Mouse (Mus musculus) stomach, embryonic 15.5 days (tissue): ENCODE measurements around the gene Mst1r. TPM values are rescaled to one million over a fixed set of nuclear protein-coding genes. Genes with fewer than 3 reads are reported as not detected.

Experiments
- ATAC-seq: fragments of 200-750 bp; cut with Nextera tagmentation; 2 replicates; pipeline ENCODE4 v1.8.0; 2017; ENCODE audit warnings: low read depth, moderate number of reproducible peaks, moderate TSS enrichment; ENCODE audit not compliant: insufficient read depth, low FRiP score
- H3K27ac ChIP-seq: fragments of 300-500 bp; sonication (generic); 2 replicates; pipeline ENCODE4 v1.5.1; 2015; ENCODE audit warnings: mild to moderate bottlenecking, inconsistent platforms
- H3K27me3 ChIP-seq: fragments of 300-500 bp; sonication (generic); replicated peaks from 2 replicates; pipeline ENCODE4 v1.6.1; 2015; ENCODE audit warnings: inconsistent platforms
- H3K36me3 ChIP-seq: fragments of 300-500 bp; sonication (generic); 2 replicates; pipeline ENCODE4 v1.6.1; 2015; ENCODE audit warnings: inconsistent platforms
- H3K4me1 ChIP-seq: fragments of 300-500 bp; sonication (generic); 2 replicates; pipeline ENCODE4 v1.6.1; 2015; ENCODE audit warnings: inconsistent platforms
- H3K4me2 ChIP-seq: fragments of 300-500 bp; sonication (generic); 2 replicates; pipeline ENCODE4 v1.6.1; 2015; ENCODE audit warnings: mild to moderate bottlenecking, inconsistent platforms
- H3K4me3 ChIP-seq: fragments of 300-500 bp; sonication (generic); replicated peaks from 2 replicates; pipeline ENCODE4 v1.5.1; 2015; ENCODE audit warnings: inconsistent platforms
- H3K9ac ChIP-seq: fragments of 300-500 bp; sonication (generic); 2 replicates; pipeline ENCODE4 v1.6.1; 2015; ENCODE audit warnings: inconsistent platforms
- H3K9me3 ChIP-seq: fragments of 300-500 bp; sonication (generic); 2 replicates; pipeline ENCODE4 v1.6.1; 2016; ENCODE audit warnings: inconsistent platforms
- WGBS: fragments of 180-500 bp; shearing (Covaris S2); methylation state at CpG from one replicate; pipeline ENCODE4 v1.1.7; 2015; 5-methylcytosine and 5-hydroxymethylcytosine counted together
- polyA plus RNA-seq: library from polyadenylated mRNA; unstranded; fragments of >200 nt; fragmentation: Nextera tagmentation; extraction: Ambion mirVana; gene quantifications from 2 replicates; pipeline ENCODE4 v1.2.1, GENCODE M21; 2015

Gene Mst1r
- polyA plus RNA-seq, 1 experiment from 2014 or later, result 10.8 TPM

- no peak for ATAC-seq
Measured at GRCm38 (mm10) chr9:107917895-107918608, 11.4 kb downstream of the Mst1r start.

GRCm38 (mm10) chr9:107918884-107919283 lies 12.2 kb downstream of the Mst1r start:
- Histone ChIP-seq H3K36me3 (peaks cover 9% of the 10 kb centered on the region; the same call in 1 of the 2 replicates), H3K27me3 (no peaks in the 10 kb centered on the region)
- no peak for ATAC-seq

More at GRCm38 (mm10) chr9:107917895-107918608, 11.4 kb downstream of the Mst1r start:
- no peaks in the 10 kb centered on the region for H3K27me3 ChIP-seq
- WGBS, result 33% methylated on average over 13 of the region's 13 CpGs
- no peak overlapping the region for H3K9ac ChIP-seq
- no peak overlapping the region for H3K27ac ChIP-seq
- no peak overlapping the region for H3K4me2 ChIP-seq
- peaks cover 9% of the 10 kb centered on the region; the same call in 1 of the 2 replicates for H3K36me3 ChIP-seq
- no peak overlapping the region for H3K4me3 ChIP-seq
- H3K9me3 ChIP-seq, result no peaks in the 10 kb centered on the region
- H3K4me1 ChIP-seq, result no peaks in the 10 kb centered on the region

GRCm38 (mm10) chr9:107919441-107919840 lies 12.8 kb downstream of the Mst1r start:
- no peaks in the 10 kb centered on the region for H3K9me3 ChIP-seq
- H3K36me3 ChIP-seq, result peaks cover 5% of the 10 kb centered on the region; the same call in 1 of the 2 replicates
- H3K27ac ChIP-seq, result no peak overlapping the region
- ATAC-seq, result no peak
- WGBS, result 80% methylated on average over 5 of the region's 5 CpGs
- H3K4me2 ChIP-seq, result no peak overlapping the region
- H3K4me1 ChIP-seq, result no peaks in the 10 kb centered on the region
- no peak overlapping the region for H3K9ac ChIP-seq
- no peaks in the 10 kb centered on the region for H3K27me3 ChIP-seq
- no peak overlapping the region for H3K4me3 ChIP-seq

More at GRCm38 (mm10) chr9:107918884-107919283, 12.2 kb downstream of the Mst1r start:
- Histone ChIP-seq H3K27ac (no peak overlapping the region), H3K9ac (no peak overlapping the region), H3K4me3 (no peak overlapping the region), H3K9me3 (no peaks in the 10 kb centered on the region), H3K4me1 (no peaks in the 10 kb centered on the region), H3K4me2 (no peak overlapping the region)
- 78% methylated on average over 6 of the region's 6 CpGs for WGBS

- H3K9ac ChIP-seq, result no peak overlapping the region
- H3K27ac ChIP-seq, result no peak overlapping the region
- H3K4me2 ChIP-seq, result no peak overlapping the region
- no peak overlapping the region for H3K4me3 ChIP-seq
- no peaks in the 10 kb centered on the region for H3K27me3 ChIP-seq
- H3K4me1 ChIP-seq, result peaks cover 4% of the 10 kb centered on the region; the same call in 1 of the 2 replicates
- ATAC-seq, result no peak
- H3K36me3 ChIP-seq, result no peaks in the 10 kb centered on the region
- WGBS, result 36% methylated on average over 7 of the region's 7 CpGs
- no peaks in the 10 kb centered on the region for H3K9me3 ChIP-seq
Measured at GRCm38 (mm10) chr9:107923021-107923420, 16.3 kb downstream of the Mst1r start.

GRCm38 (mm10) chr9:107923956-107924355 lies 17.3 kb downstream of the Mst1r start:
- Histone ChIP-seq H3K4me3 (no peak overlapping the region), H3K9ac (no peak overlapping the region), H3K4me1 (peaks cover 8% of the 10 kb centered on the region; the same call in 1 of the 2 replicates), H3K4me2 (no peak overlapping the region), H3K27ac (no peak overlapping the region), H3K36me3 (no peaks in the 10 kb centered on the region), H3K27me3 (no peaks in the 10 kb centered on the region), H3K9me3 (no peaks in the 10 kb centered on the region)
- 26% methylated on average over 6 of the region's 6 CpGs for WGBS
- no peak for ATAC-seq

- Histone ChIP-seq H3K4me1 (peaks cover 8% of the 10 kb centered on the region; the same call in 1 of the 2 replicates), H3K36me3 (no peaks in the 10 kb centered on the region), H3K27ac (no peak overlapping the region), H3K9me3 (no peaks in the 10 kb centered on the region), H3K9ac (no peak overlapping the region), H3K4me3 (no peak overlapping the region), H3K4me2 (no peak overlapping the region), H3K27me3 (no peaks in the 10 kb centered on the region)
- WGBS, result 45% methylated on average over 3 of the region's 3 CpGs
- no peak for ATAC-seq
Measured at GRCm38 (mm10) chr9:107925251-107925650, 18.6 kb downstream of the Mst1r start.

GRCm38 (mm10) chr9:107926920-107927420 lies 20.3 kb downstream of the Mst1r start:
- Histone ChIP-seq H3K4me1 (peaks cover 8% of the 10 kb centered on the region; the same call in 1 of the 2 replicates), H3K36me3 (no peaks in the 10 kb centered on the region), H3K9ac (no peak overlapping the region), H3K27ac (no peak overlapping the region), H3K4me2 (no peak overlapping the region), H3K9me3 (no peaks in the 10 kb centered on the region), H3K4me3 (no peak overlapping the region), H3K27me3 (no peaks in the 10 kb centered on the region)
- ATAC-seq, result no peak
- 49% methylated on average over 9 of the region's 9 CpGs for WGBS

- peak overlapping the region; percentile 35 for H3K27ac ChIP-seq
- no peaks in the 10 kb centered on the region for H3K9me3 ChIP-seq
- whole genome bisulfite sequencing, result 55% methylated on average over 5 of the region's 5 CpGs
- H3K4me3 ChIP-seq, result no peak overlapping the region
- H3K36me3 ChIP-seq, result no peaks in the 10 kb centered on the region
- no peak overlapping the region for H3K9ac ChIP-seq
- H3K4me2 ChIP-seq, result no peak overlapping the region
- H3K4me1 ChIP-seq, result peaks cover 8% of the 10 kb centered on the region; the same call in 1 of the 2 replicates
- H3K27me3 ChIP-seq, result no peaks in the 10 kb centered on the region
- ATAC-seq, result no peak
Measured at GRCm38 (mm10) chr9:107927749-107928148, 21.1 kb downstream of the Mst1r start.

- WGBS, result 58% methylated on average over 3 of the region's 3 CpGs
- Histone ChIP-seq H3K9me3 (no peaks in the 10 kb centered on the region), H3K9ac (no peak within 1 kb of the TSS), H3K4me2 (no peak within 1 kb of the TSS), H3K4me3 (no peak within 1 kb of the TSS), H3K4me1 (peaks cover 8% of the 10 kb centered on the region; the same call in 1 of the 2 replicates), H3K27me3 (no peaks in the 10 kb centered on the region), H3K27ac (peak within 1 kb of the TSS; percentile 35), H3K36me3 (no peaks in the 10 kb centered on the region)
- no peak for ATAC-seq
Measured at GRCm38 (mm10) chr9:107928169-107928568, 21.5 kb downstream of the Mst1r start, which contains the start of gene Actl11. TSS of gene Actl11 (plus strand) at chr9:107928469.

- WGBS, result 72% methylated on average over 4 of the region's 4 CpGs
- no peak for ATAC-seq
Measured at GRCm38 (mm10) chr9:107932221-107932620, 25.5 kb downstream of the Mst1r start.

GRCm38 (mm10) chr9:107934146-107934545 lies 27.5 kb downstream of the Mst1r start:
- WGBS, result 83% methylated on average over 11 of the region's 11 CpGs
- Histone ChIP-seq H3K27me3 (peaks cover 24% of the 10 kb centered on the region), H3K9ac (no peak overlapping the region), H3K27ac (no peak overlapping the region), H3K9me3 (no peaks in the 10 kb centered on the region), H3K36me3 (no peaks in the 10 kb centered on the region), H3K4me3 (no peak overlapping the region), H3K4me2 (no peak overlapping the region), H3K4me1 (peaks cover 16% of the 10 kb centered on the region)
- no peak for ATAC-seq

More at GRCm38 (mm10) chr9:107932221-107932620, 25.5 kb downstream of the Mst1r start:
- H3K27me3 ChIP-seq, result peaks cover 23% of the 10 kb centered on the region
- no peak overlapping the region for H3K4me3 ChIP-seq
- no peak overlapping the region for H3K27ac ChIP-seq
- peaks cover 23% of the 10 kb centered on the region for H3K4me1 ChIP-seq
- H3K4me2 ChIP-seq, result no peak overlapping the region
- H3K9me3 ChIP-seq, result no peaks in the 10 kb centered on the region
- H3K36me3 ChIP-seq, result no peaks in the 10 kb centered on the region
- no peak overlapping the region for H3K9ac ChIP-seq

- no peaks in the 10 kb centered on the region for H3K36me3 ChIP-seq
- ATAC-seq, result no peak
- peak within 1 kb of the TSS; percentile 47 for H3K4me3 ChIP-seq
- H3K4me1 ChIP-seq, result peaks cover 16% of the 10 kb centered on the region
- H3K9me3 ChIP-seq, result no peaks in the 10 kb centered on the region
- H3K27ac ChIP-seq, result no peak within 1 kb of the TSS
- peaks cover 24% of the 10 kb centered on the region for H3K27me3 ChIP-seq
- 13% methylated on average over 3 of the region's 3 CpGs for WGBS
- H3K4me2 ChIP-seq, result peak within 1 kb of the TSS; percentile 92
- H3K9ac ChIP-seq, result peak within 1 kb of the TSS; percentile 35; the same call in 1 of the 2 replicates
Measured at GRCm38 (mm10) chr9:107935374-107935773, 28.7 kb downstream of the Mst1r start, which contains the start of gene Camkv. TSS of gene Camkv (plus strand) at chr9:107935674.
